In the genomic region with DNA sequence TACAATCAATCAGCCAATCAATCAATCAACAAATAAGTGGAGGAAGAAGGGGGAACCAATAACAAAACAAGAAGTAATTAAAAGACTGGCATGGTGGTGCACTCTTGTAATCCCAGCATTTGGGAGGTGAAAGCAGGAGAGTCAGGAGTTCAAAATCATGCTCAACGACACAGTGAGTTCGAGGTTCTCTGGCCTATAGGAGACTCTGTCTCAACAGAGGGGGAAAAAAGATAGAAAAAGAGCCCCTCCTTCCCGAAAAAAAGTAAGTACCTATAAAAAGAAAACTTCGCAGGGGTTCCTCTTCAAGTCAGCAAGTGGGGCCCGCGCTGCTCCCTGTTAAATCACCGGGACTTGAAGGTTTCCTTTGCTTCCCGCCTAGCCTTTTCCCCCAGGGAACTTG, we compare ENCODE assay signal across 8 mouse cellular contexts. TPM values are rescaled to one million over a fixed set of nuclear protein-coding genes. Genes with fewer than 3 reads are reported as not detected.
DNase-seq lines count a peak whose midpoint lies in the region; ATAC-seq and TF ChIP-seq lines count a peak whose summit lies in the region.

A gene (plus strand): TSS at position 136 of the 400 bp plus-strand sequence.
A gene (minus strand): TSS at position 347 of the 400 bp plus-strand sequence.

- DNase-seq in liver, adult 2 months (ENCODE audit: extremely low read depth, low read depth, low spot score), result peak; percentile 9
- DNase-seq in liver, result no peak
- DNase-seq in brain, embryonic 14.5 days (ENCODE audit: low read depth), result no peak
- DNase-seq in layer of hippocampus, postnatal 25 days (ENCODE audit: extremely low spot score in 1 of 2, low spot score in 1 of 2), result no peak
- no peak for DNase-seq in spleen, postnatal 4 days (ENCODE audit: low spot score in 2 of 2)
- no peak for DNase-seq in cerebellum, adult 9-11 months

- H3K27me3 ChIP-seq in liver, adult 2 months (ENCODE audit: control insufficient read depth, insufficient read depth, low read length), result no peaks in the 10 kb centered on the region
- no peaks in the 10 kb centered on the region for H3K27me3 ChIP-seq in midbrain, embryonic 15.5 days (replicated peaks)

- peaks cover 6% of the 10 kb centered on the region; the same call in 1 of the 2 replicates for H3K79me2 ChIP-seq in liver, adult 2 months (ENCODE audit: control insufficient read depth, insufficient read depth, low read length)

- H3K27ac ChIP-seq in liver, adult 2 months (replicated peaks; ENCODE audit: insufficient read depth, low read depth, low read length), result peak within 1 kb of the TSS; percentile 71; the same call in 1 of the 2 replicates
- peak within 1 kb of the TSS; percentile 82 for H3K27ac ChIP-seq in midbrain, embryonic 15.5 days

- TF ChIP-seq POLR2A in liver, adult 2 months (IDR thresholded peaks at IDR 0.05; ENCODE audit: extremely low read depth, insufficient read depth, low read length), result no peak
- TF ChIP-seq POLR2A in brain, embryonic 14.5 days (IDR thresholded peaks at IDR 0.05; ENCODE audit: borderline replicate concordance, extremely low read depth, insufficient read depth, insufficient read length, poor library complexity, severe bottlenecking), result no peak

- no peaks in the 10 kb centered on the region for H3K36me3 ChIP-seq in liver, adult 2 months (ENCODE audit: control insufficient read depth, insufficient read depth, low read length)
- no peaks in the 10 kb centered on the region for H3K36me3 ChIP-seq in midbrain, embryonic 15.5 days (replicated peaks)

- H3K9me3 ChIP-seq in midbrain, embryonic 15.5 days, result no peaks in the 10 kb centered on the region

- H3K4me2 ChIP-seq in midbrain, embryonic 15.5 days, result peak within 1 kb of the TSS; percentile 54

- TF ChIP-seq CTCF in liver, adult 2 months (IDR thresholded peaks at IDR 0.05; ENCODE audit: low read depth, low read length), result no peak
- TF ChIP-seq CTCF in brain, embryonic 14.5 days (IDR thresholded peaks at IDR 0.05; ENCODE audit: borderline replicate concordance, extremely low read depth, insufficient read depth, insufficient read length), result no peak

- H3K4me1 ChIP-seq in liver, adult 2 months (ENCODE audit: control insufficient read depth, insufficient read depth, low read length), result peaks cover 5% of the 10 kb centered on the region
- peaks cover 4% of the 10 kb centered on the region for H3K4me1 ChIP-seq in midbrain, embryonic 15.5 days

- 2% methylated on average over 8 of the region's 8 CpGs for WGBS in liver, adult 2 months
- 32% methylated on average over 8 of the region's 8 CpGs for WGBS in midbrain, embryonic 15.5 days

- peak within 1 kb of the TSS; percentile 89 for H3K4me3 ChIP-seq in liver, adult 2 months (ENCODE audit: insufficient read depth, low read depth, low read length)
- H3K4me3 ChIP-seq in midbrain, embryonic 15.5 days, result peak within 1 kb of the TSS; percentile 71

- 0 out of 2 replicates have a peak, but pooled peaks have one; percentile 3 for ATAC-seq in granulocyte monocyte progenitor cell, adult 5-6 weeks (replicated peaks; ENCODE audit: poor library complexity, severe bottlenecking)
- ATAC-seq in midbrain, embryonic 15.5 days (replicated peaks), result peak; percentile 48

- peak within 1 kb of the TSS; percentile 92 for H3K9ac ChIP-seq in liver, adult 2 months (ENCODE audit: low read depth, low read length)
- peak within 1 kb of the TSS; percentile 78 for H3K9ac ChIP-seq in midbrain, embryonic 15.5 days

RNA-seq across cellular contexts. Expression of the first gene that starts in this region (rescaled TPM):
- 12.2 and 17.5 TPM in 2 replicates for total RNA-seq in liver, adult 2 months (2014; rRNA removed)
- polyA plus RNA-seq in liver, adult 2 months (2012; rRNA removed), result 21.9 and 25.9 TPM in 2 replicates
- 41.7 and 43.8 TPM in 2 replicates for polyA plus RNA-seq in brain, embryonic 14.5 days (2012; rRNA removed)
- total RNA-seq in granulocyte monocyte progenitor cell, adult 5-6 weeks (2014; fragmentation: Nextera tagmentation), result 108 and 126 TPM in 2 replicates
- 12.7 and 28.0 TPM in 2 replicates for total RNA-seq in granulocyte monocyte progenitor cell, adult 5-6 weeks (2017)
- 10 to 100 TPM; 55.8 to 61.8 TPM for total RNA-seq in layer of hippocampus, postnatal 25 days (2021)
- 104 and 110 TPM in 2 replicates for polyA plus RNA-seq in midbrain, embryonic 15.5 days (2015; fragmentation: Nextera tagmentation; extraction: Ambion mirVana)

RNA-seq across cellular contexts. Expression of the second gene that starts in this region (rescaled TPM):
- 26.2 and 30.5 TPM in 2 replicates for total RNA-seq in liver, adult 2 months (2014; rRNA removed)
- 9.4 and 12.1 TPM in 2 replicates for polyA plus RNA-seq in liver, adult 2 months (2012; rRNA removed)
- 11.5 and 14.7 TPM in 2 replicates for polyA plus RNA-seq in brain, embryonic 14.5 days (2012; rRNA removed)
- 26.3 and 26.8 TPM in 2 replicates for total RNA-seq in granulocyte monocyte progenitor cell, adult 5-6 weeks (2014; fragmentation: Nextera tagmentation)
- 70.1 and 71.1 TPM in 2 replicates for total RNA-seq in granulocyte monocyte progenitor cell, adult 5-6 weeks (2017)
- 10 to 100 TPM; 37.0 to 39.3 TPM for total RNA-seq in layer of hippocampus, postnatal 25 days (2021)
- polyA plus RNA-seq in midbrain, embryonic 15.5 days (2015; fragmentation: Nextera tagmentation; extraction: Ambion mirVana), result 17.7 and 18.5 TPM in 2 replicates
